Mouse (Mus musculus): ENCODE data around the gene Rpl34.

GRCm38 (mm10) chr3:130758157-130758841 is 28.1 kb upstream of the Rpl34 start:
- TF ChIP-seq CTCF (IDR thresholded peaks at IDR 0.05; ENCODE audit: borderline replicate concordance, insufficient read depth, low read length) = no peak
- no peak for TF ChIP-seq POLR2A (IDR thresholded peaks at IDR 0.05; ENCODE audit: low read depth, low read length)
